Mouse (Mus musculus) liver, postnatal 0 days (tissue): Measurements from ENCODE around the gene Nup133.

ENCODE experiments used
- CTCF ChIP-seq: sonication (generic); IDR thresholded peaks from 2 replicates; pipeline ENCODE4 v1.5.1; 2016; ENCODE audit warnings: antibody characterized with exemption, low read depth
- EP300 ChIP-seq: IDR thresholded peaks from 2 replicates; pipeline ENCODE4 v1.6.1; 2016; ENCODE audit warnings: antibody characterized with exemption, low read depth, mild to moderate bottlenecking

DNA sequence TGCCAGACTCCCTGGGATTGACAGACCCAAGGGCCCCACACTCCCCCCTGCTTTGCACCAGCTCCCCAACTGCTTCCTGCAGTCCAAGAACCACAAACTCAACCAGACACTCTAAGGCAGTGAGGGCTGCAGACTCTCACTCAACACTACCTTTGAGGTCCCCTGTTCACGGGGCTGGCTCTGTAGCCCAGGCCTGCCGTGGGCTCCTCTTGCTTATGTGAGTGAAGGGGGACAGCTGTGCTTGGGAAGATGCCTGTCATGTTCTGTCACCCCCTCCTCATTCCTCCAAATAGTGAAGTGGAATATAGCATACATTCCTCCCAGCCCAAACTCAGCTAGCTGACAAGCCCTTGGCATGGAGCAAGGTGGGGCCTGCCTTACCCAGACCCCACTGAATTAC is 66.7 kb downstream of the Nup133 start:
- TF ChIP-seq CTCF: no peak
- no peak for TF ChIP-seq EP300
